Mouse (Mus musculus): Measurements from ENCODE around the gene Rnf151.
"Not testable (repeated sequence)": the region's sequence is repeated elsewhere in the genome, so short reads cannot be mapped to it uniquely, and the experiment has no call there.

Rnf151 gene

DNA sequence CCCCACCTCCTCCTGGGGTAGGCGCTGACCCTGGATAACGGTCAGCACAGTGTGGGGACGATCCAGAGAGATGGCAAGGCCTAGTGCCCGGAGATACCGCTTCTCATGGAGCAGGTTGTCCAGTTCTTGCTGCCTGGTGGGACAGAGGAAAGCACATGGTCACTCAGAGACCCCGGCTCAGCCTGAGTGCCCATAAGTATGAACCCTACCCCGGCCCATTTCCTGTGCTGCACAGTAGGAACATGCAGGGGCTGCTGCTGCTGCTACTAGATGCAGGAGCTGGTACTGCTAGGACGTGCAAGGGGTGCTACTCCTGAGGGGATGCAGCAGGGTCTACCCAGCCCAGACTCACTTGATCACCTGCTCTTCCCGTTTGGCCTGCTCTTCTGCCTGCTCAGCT is 16.6 kb downstream of the Rnf151 start:
- no peak for DNase-seq (ENCODE audit: low spot score)

GRCm38 (mm10) chr17:24699473-24699872 is 18.4 kb downstream of the Rnf151 start:
- no peak for DNase-seq (ENCODE audit: low spot score)

GRCm38 (mm10) chr17:24698715-24699114 is 19.1 kb downstream of the Rnf151 start:
- DNase-seq (ENCODE audit: low spot score): no peak

- DNase-seq (ENCODE audit: low spot score): peak; percentile 26
These were observed 19.9 kb downstream of the Rnf151 start for GRCm38 (mm10) chr17:24697985-24698384.

GRCm38 (mm10) chr17:24696011-24696697 is 21.7 kb downstream of the Rnf151 start, which contains the start of the genes Gfer and Noxo1:
Gene Gfer (minus strand): TSS chr17:24696156.
Gene Noxo1 (plus strand): TSS chr17:24696234.
- DNase-seq (ENCODE audit: low spot score): peak; percentile 89

DNA sequence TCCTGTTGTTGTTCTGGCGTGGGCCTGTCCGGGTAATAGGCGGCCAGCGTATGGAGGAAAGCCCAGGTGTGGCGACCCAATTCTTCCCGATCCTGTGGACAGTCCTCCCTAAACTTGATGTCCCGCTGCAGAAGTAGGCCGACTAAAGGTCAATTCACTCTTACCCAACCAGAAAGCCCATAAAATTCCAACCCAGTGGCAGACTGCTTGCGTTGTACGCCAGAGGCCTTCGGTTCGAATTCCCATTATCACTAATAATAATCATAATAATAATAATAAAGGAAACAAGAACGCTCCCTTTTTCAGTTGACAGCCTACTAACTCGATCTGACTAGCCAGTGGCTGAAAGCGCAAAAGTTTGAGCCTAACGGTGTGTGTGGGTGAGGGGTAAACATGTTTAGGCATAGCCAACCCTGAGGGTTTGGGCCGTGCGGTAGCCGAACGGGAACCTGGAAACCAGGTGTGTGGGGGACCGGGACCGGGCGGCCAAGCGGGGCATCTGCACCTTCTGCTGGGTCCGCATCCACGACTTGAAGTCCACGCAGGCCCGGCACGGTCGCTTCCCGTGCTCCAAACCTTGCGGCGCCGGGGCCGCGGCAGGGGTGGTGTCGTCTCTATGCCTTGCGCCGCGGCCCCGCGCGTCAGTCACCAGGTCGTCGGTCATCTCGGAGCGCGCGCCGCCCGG is 22.4 kb downstream of the Rnf151 start:
- peak; percentile 27 for DNase-seq (ENCODE audit: low spot score)

- DNase-seq (ENCODE audit: low spot score): no peak
These were observed 25.5 kb downstream of the Rnf151 start for GRCm38 (mm10) chr17:24692385-24692784.

- peak; percentile 35 for DNase-seq (ENCODE audit: low spot score)
These were observed 28.4 kb downstream of the Rnf151 start, which contains the start of gene Syngr3 for GRCm38 (mm10) chr17:24689251-24690081. Gene Syngr3 (minus strand): TSS chr17:24689955.

- no peak for DNase-seq (ENCODE audit: low spot score)
These were observed 30.3 kb downstream of the Rnf151 start for GRCm38 (mm10) chr17:24687599-24687998.

GRCm38 (mm10) chr17:24687146-24687595 is 30.7 kb downstream of the Rnf151 start:
- peak; percentile 64 for DNase-seq (ENCODE audit: low spot score)

- peak; percentile 79 for DNase-seq (ENCODE audit: low spot score)
These were observed 31.3 kb downstream of the Rnf151 start for GRCm38 (mm10) chr17:24686514-24686913.

DNA sequence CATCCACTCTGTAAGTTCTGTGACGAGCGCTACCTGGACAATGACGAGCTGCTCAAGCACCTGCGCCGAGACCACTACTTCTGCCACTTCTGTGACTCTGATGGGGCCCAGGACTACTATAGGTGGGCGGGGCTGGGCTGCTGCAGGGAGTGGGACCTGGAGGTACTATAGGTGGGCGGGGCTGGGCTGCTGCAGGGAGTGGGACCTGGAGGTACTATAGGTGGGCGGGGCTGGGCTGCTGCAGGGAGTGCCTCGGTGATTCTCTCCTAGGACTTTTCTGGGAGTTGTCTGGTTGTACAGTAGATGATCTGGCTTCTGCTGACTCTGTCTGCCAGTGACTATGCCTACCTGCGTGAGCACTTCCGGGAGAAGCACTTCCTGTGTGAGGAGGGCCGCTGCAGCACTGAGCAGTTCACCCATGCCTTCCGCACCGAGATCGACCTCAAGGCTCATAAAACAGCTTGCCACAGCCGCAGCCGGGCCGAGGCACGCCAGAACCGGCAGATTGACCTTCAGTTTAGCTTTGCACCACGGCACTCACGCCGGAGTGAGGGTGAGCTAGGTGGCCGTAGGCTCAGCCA is 40.3 kb downstream of the Rnf151 start:
- no peak for DNase-seq (ENCODE audit: low spot score)

DNA sequence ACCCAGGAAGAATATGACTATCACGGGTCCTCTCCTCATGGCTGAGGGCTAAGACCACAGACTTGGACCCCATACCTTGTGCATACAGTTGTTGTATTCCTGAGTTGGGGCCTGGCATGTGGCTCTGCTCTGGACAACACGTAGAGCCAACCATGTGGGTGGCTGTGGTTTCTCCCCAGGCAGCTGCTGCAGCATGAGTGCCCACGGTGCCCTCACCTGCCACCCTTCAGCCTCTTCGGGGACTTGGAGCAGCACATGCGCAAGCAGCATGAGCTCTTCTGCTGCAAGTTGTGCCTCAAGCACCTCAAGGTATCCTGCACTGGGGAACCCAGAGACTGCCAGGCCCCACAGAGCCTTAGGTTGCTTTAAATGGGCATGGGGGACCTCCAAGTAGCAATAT is 41.0 kb downstream of the Rnf151 start:
- DNase-seq (ENCODE audit: low spot score): no peak

- DNase-seq (ENCODE audit: low spot score): peak; percentile 84
These were observed 41.7 kb downstream of the Rnf151 start for GRCm38 (mm10) chr17:24676187-24676586.

DNA sequence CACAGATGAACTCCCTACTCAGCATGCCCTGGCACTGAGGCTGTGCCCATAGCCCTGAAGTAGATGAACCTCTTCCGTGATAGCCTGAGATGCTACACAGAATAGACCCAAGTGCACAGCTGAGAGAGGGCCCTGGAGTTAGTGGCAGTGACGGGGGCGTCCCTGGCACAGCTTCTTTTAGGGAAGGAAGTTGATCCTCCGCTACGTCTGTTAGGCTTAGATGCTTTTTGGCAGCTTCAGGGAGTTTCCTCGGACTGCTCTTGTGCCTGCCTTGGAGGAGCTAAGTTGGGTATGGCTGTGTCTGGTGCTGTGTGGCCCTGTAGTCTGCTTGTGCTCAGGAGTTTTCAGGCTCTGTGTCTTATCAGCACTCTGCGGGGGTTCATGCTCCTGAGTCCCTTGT is 43.6 kb downstream of the Rnf151 start:
- no peak for DNase-seq (ENCODE audit: low spot score)

DNA sequence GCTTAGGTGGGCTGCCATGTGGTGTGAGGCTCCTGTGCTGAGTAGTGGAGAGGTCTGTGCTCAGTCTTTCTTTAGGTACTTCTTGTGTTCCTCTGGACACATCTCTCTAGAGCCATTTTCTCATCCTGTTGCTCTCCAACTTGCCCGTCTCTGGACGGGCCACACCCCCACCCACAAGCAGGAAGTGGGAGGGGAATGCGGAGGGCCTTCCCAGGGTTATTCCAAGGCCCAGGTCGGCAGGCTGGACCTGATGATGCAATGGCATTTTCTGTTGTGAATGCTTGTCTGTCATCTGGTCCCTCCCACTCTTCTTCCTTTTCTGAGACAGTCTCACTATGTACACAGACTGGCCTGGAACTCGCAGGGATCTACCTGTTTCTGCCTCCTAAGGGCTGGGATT is 45.7 kb downstream of the Rnf151 start:
- peak; percentile 43 for DNase-seq (ENCODE audit: low spot score)

DNA sequence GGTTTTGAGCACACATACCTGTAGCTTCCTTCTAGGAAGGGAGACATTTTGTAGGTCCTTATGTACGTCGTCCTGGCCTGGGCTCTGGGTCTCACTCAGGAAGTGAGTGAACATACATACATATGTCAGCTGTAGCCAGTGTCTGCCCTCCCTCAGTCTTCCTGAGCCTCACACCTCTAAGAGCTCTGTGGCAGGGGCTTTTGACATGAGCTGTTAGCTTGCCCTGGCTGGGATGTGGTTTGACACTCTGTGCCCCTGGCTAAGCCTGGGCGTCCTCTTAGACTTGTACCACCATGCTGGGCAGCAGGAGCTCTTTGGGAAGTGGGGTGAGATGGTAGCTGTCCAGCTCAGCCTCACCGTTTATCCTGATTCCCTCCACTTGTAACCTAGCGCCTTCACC is 46.5 kb downstream of the Rnf151 start:
- no peak for DNase-seq (ENCODE audit: low spot score)

GRCm38 (mm10) chr17:24670246-24670844 is 47.5 kb downstream of the Rnf151 start:
- no peak for DNase-seq (ENCODE audit: low spot score)

DNA sequence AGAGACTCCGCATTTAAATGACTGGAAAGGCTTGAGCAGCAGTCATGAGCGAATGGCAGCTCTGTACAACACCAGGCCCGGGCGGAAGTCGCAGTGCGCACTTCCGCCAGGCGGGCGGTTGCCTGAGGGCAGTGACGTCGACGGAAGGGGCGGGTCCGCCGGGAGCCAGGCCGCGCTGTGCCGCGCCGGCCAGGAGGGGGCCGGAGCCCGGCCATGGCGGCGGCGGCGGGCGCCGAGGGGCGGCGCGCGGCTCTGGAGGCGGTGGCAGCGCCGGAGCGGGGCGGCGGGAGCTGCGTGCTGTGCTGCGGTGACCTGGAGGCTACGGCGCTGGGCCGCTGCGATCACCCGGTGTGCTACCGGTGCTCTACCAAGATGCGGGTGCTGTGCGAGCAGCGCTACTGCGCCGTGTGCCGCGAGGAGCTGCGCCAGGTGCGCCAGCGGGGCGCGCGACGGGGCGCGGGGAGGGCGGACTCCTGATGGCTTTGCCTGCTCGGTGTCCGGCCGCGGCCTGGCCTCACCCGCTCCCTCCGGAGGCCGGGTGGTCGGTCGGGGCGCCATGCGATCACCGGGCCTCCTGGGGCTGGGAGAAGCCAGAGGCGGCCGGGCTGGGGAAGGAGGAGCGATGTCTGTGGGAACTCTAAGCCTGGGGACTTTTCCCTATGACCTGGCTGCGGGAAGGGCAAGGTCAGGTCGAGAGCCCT is 48.2 kb downstream of the Rnf151 start, which contains the start of gene Zfp598:
Zfp598 (plus strand) TSS at position 143 of the 701 bp plus-strand sequence.
- peak; percentile 95 for DNase-seq (ENCODE audit: low spot score)

- not testable (repeated sequence) for DNase-seq (ENCODE audit: low spot score)
These were observed 48.7 kb downstream of the Rnf151 start for GRCm38 (mm10) chr17:24669214-24669544.

DNA sequence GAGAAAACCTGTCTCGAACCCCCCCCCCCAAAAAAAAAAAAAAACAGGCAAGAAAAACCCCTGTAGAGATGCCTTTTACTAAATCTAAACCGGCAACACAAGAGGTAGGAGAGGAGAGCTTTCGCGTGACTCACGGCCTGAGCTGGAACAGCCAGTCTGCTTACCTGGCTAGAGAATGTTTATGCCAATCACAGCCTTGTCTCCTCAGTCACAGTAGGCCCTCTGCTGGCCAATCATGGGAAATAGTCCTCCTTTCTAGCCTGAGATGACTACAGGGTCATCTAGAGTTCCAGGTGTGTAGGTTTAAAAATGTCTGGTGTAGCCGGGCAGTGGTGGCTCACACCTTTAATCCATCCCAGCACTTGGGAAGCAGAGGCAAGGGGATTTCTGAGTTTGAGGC is 50.4 kb downstream of the Rnf151 start:
- peak; percentile 76 for DNase-seq (ENCODE audit: low spot score)
